Mouse (Mus musculus): ENCODE results near the gene Fyn. TPM values are rescaled to one million over a fixed set of nuclear protein-coding genes. Genes with fewer than 3 reads are reported as not detected.

Fyn gene
- total and polyA plus RNA-seq, 3 experiments = 14.9 to 42.4 (median 19.9) TPM

- Histone ChIP-seq H3K9ac (ENCODE audit: insufficient read depth, low read depth) (no peak overlapping the region), H3K4me1 (ENCODE audit: control insufficient read depth in 1 of 2, insufficient read depth in 2 of 2) (peaks cover 3 to 50% of the 10 kb centered on the region in 2 experiments; a peak in 3 of 4 replicates), H3K9me3 (replicated peaks; ENCODE audit: low read length) (no peaks in the 10 kb centered on the region), H3K4me3 (replicated peaks in 1 of 3; ENCODE audit: low read depth in 2 of 3, low read length in 2 of 3, poor library complexity in 1 of 3) (no peak overlapping the region), H3K27me3 (replicated peaks) (no peaks in the 10 kb centered on the region), H3K4me2 (ENCODE audit: insufficient read depth, low read depth, poor library complexity, severe bottlenecking) (no peak overlapping the region), H3K36me3 (replicated peaks in 1 of 2; ENCODE audit: control insufficient read depth in 1 of 2, insufficient read depth in 1 of 2, low read length in 1 of 2) (peaks cover 0 to 15% of the 10 kb centered on the region in 2 experiments), H3K27ac (ENCODE audit: insufficient read depth, low read depth) (no peak overlapping the region), H3K79me2 (replicated peaks; ENCODE audit: control insufficient read depth, extremely low read depth, insufficient read depth, poor library complexity, severe bottlenecking) (no peaks in the 10 kb centered on the region)
- no peak for DNase-seq (ENCODE audit: extremely low read depth)
- dilution Hi-C loops (cut with MboI; ENCODE audit: extremely low pct_ligation_motif_present, extremely low pct_unique_long_range_greater_than_20kb, low sequenced_read_pairs) (no loop called here), in situ Hi-C loops (cut with MboI; ENCODE audit: low pct_ligation_motif_present, low pct_unique_long_range_greater_than_20kb, low sequenced_read_pairs) (no loop called here)
- TF ChIP-seq CHD1 (IDR thresholded peaks at IDR 0.05; ENCODE audit: low read depth, low read length) (no peak), MAZ (IDR thresholded peaks at IDR 0.05; ENCODE audit: low read depth, low read length) (no peak), RAD21 (IDR thresholded peaks at IDR 0.05; ENCODE audit: low read depth, low read length) (no peak), CHD2 (IDR thresholded peaks at IDR 0.05; ENCODE audit: low read length) (no peak), BHLHE40 (IDR thresholded peaks at IDR 0.05; ENCODE audit: low read depth, low read length) (no peak), TBP (conservative IDR thresholded peaks at IDR 0.05; ENCODE audit: low read depth, low read length) (no peak), USF2 (conservative IDR thresholded peaks at IDR 0.05; ENCODE audit: low read depth, low read length) (no peak), KAT2A (IDR thresholded peaks at IDR 0.05; ENCODE audit: insufficient replicate concordance, low read length) (no peak), NRF1 (IDR thresholded peaks at IDR 0.05; ENCODE audit: low read depth, low read length) (no peak), ZNF384 (IDR thresholded peaks at IDR 0.05; ENCODE audit: low read depth, low read length) (no peak), POLR2AphosphoS2 (IDR thresholded peaks at IDR 0.05; ENCODE audit: low read depth, low read length) (no peak), ZMIZ1 (IDR thresholded peaks at IDR 0.05; ENCODE audit: low read depth, low read length) (no peak), E2F4 (IDR thresholded peaks at IDR 0.05; ENCODE audit: insufficient replicate concordance, low read depth, low read length) (no peak), UBTF (IDR thresholded peaks at IDR 0.05; ENCODE audit: low read depth, low read length) (no peak), EP300 (IDR thresholded peaks at IDR 0.05; ENCODE audit: low read length) (no peak), RCOR1 (conservative IDR thresholded peaks at IDR 0.05; ENCODE audit: low read depth, low read length) (no peak)
These were observed 71.9 kb downstream of the Fyn start for GRCm38 (mm10) chr10:39440506-39440905.

DNA sequence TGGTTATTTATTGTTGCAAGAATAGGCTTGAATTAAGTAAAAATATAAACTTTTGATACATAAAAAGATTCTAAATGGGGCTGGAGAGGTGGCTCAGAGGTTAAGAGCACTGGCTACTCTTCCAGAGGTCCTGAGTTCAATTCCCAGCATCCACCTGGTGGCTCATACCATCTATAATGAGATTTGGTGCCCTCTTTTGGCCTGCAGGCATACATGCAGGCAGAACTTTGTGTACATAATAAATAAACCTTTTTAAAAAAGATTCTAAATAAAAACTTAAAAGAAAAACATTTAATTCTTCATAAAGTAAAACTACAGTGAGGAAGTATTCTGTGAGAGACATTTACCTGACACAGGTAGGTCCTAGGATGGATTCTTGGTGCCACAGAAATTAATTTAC, 73.0 kb downstream of the Fyn start:
- Histone ChIP-seq H3K4me1 (ENCODE audit: control insufficient read depth in 1 of 2, insufficient read depth in 2 of 2) (peaks cover 0 to 38% of the 10 kb centered on the region in 2 experiments; a peak in 2 of 4 replicates), H3K4me3 (replicated peaks in 1 of 3; ENCODE audit: low read depth in 2 of 3, low read length in 2 of 3, poor library complexity in 1 of 3) (no peak overlapping the region), H3K9ac (ENCODE audit: insufficient read depth, low read depth) (no peak overlapping the region), H3K27ac (ENCODE audit: insufficient read depth, low read depth) (no peak overlapping the region), H3K9me3 (replicated peaks; ENCODE audit: low read length) (no peaks in the 10 kb centered on the region), H3K79me2 (replicated peaks; ENCODE audit: control insufficient read depth, extremely low read depth, insufficient read depth, poor library complexity, severe bottlenecking) (no peaks in the 10 kb centered on the region), H3K27me3 (replicated peaks) (no peaks in the 10 kb centered on the region), H3K4me2 (ENCODE audit: insufficient read depth, low read depth, poor library complexity, severe bottlenecking) (no peak overlapping the region), H3K36me3 (replicated peaks in 1 of 2; ENCODE audit: control insufficient read depth in 1 of 2, insufficient read depth in 1 of 2, low read length in 1 of 2) (peaks cover 0 to 17% of the 10 kb centered on the region in 2 experiments)
- no peak for TF ChIP-seq TCF12 (IDR thresholded peaks at IDR 0.05; ENCODE audit: low read depth, low read length)
- TF ChIP-seq ELF1 (IDR thresholded peaks at IDR 0.05; ENCODE audit: low read depth, low read length) = no peak
- TF ChIP-seq USF1 (IDR thresholded peaks at IDR 0.05; ENCODE audit: low read depth, low read length) = no peak
- no peak for TF ChIP-seq ETS1 (conservative IDR thresholded peaks at IDR 0.05; ENCODE audit: low read depth, low read length)
- no peak for TF ChIP-seq CHD1 (IDR thresholded peaks at IDR 0.05; ENCODE audit: low read depth, low read length)
- peak; percentile 35 for TF ChIP-seq SMC3 (IDR thresholded peaks at IDR 0.05; ENCODE audit: low read depth, low read length)
- TF ChIP-seq CTCF (conservative IDR thresholded peaks at IDR 0.05 in 1 of 2, IDR thresholded peaks at IDR 0.05 in 1 of 2; ENCODE audit: low read depth in 2 of 2, low read length in 2 of 2) = peak in 1 of 2 experiments; percentile 50; a peak in 2 of 4 replicates
- peak; percentile 37 for TF ChIP-seq RAD21 (IDR thresholded peaks at IDR 0.05; ENCODE audit: low read depth, low read length)
- TF ChIP-seq MAX (IDR thresholded peaks at IDR 0.05; ENCODE audit: low read length) = no peak
- no peak for TF ChIP-seq UBTF (IDR thresholded peaks at IDR 0.05; ENCODE audit: low read depth, low read length)
- no peak for TF ChIP-seq MAFK (IDR thresholded peaks at IDR 0.05; ENCODE audit: insufficient replicate concordance, low read length)
- no peak for TF ChIP-seq IRF4 (IDR thresholded peaks at IDR 0.05; ENCODE audit: low read depth, low read length)
- no peak for TF ChIP-seq ZMIZ1 (IDR thresholded peaks at IDR 0.05; ENCODE audit: low read depth, low read length)
- TF ChIP-seq KAT2A (IDR thresholded peaks at IDR 0.05; ENCODE audit: insufficient replicate concordance, low read length) = no peak
- no peak for TF ChIP-seq CHD2 (IDR thresholded peaks at IDR 0.05; ENCODE audit: low read length)
- TF ChIP-seq NELFE (IDR thresholded peaks at IDR 0.05; ENCODE audit: low read depth, low read length) = no peak
- no peak for TF ChIP-seq EP300 (IDR thresholded peaks at IDR 0.05; ENCODE audit: low read length)
- no peak for TF ChIP-seq SIN3A (IDR thresholded peaks at IDR 0.05; ENCODE audit: low read length)
- DNase-seq (ENCODE audit: extremely low read depth) = no peak
- in situ Hi-C loops (cut with MboI; ENCODE audit: low pct_ligation_motif_present, low pct_unique_long_range_greater_than_20kb, low sequenced_read_pairs) = no loop called here
- dilution Hi-C loops (cut with MboI; ENCODE audit: extremely low pct_ligation_motif_present, extremely low pct_unique_long_range_greater_than_20kb, low sequenced_read_pairs) = no loop called here
